Mouse (Mus musculus): ENCODE data around the gene Ttc28.

The Ttc28 gene

DNA sequence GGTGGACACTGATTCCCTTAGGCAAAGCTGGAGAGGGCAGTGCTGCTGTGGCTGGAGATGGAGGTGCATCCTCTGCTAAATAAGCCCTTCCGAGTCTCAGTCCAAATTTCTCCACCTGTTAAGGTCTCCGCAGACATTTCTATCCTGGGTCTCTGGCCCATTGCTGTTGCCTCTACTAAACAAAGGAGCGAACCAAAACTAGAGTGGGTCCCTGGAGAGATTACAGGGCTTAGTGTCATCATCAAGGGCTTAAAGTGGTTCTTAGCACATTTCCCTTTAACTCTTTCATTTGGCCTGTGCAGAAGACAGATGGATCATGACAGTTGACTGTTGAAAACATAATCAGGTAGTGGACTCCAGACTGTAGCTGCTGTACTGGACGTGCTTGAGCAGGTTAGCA lies 9.0 kb downstream of the Ttc28 start:
- no peak for DNase-seq (ENCODE audit: low spot score in 2 of 2)

- DNase-seq (ENCODE audit: low spot score in 2 of 2), result no peak
These were observed 10.3 kb downstream of the Ttc28 start for GRCm38 (mm10) chr5:110889945-110890344.

DNA sequence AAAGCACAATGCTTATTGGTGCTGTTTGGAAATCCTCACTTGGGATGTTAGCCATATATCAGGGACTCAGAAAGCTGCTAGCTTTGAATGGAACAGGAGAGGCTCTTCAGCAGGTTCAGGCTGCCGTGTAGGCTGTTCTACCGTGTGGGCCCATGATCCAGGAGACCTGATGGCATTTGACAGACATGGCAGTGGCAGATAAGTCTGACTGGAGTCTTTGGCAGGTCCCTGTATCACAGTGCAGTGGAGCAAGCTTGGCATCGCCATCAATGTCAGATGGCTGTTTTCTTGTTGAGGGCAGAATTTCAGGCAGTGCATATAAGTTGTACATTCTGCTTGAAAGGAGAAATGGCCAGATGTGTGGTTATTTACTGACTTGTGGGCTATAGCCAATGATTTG lies 11.0 kb downstream of the Ttc28 start:
- no peak for DNase-seq (ENCODE audit: low spot score in 2 of 2)

GRCm38 (mm10) chr5:110897114-110897788 lies 17.6 kb downstream of the Ttc28 start:
- DNase-seq (ENCODE audit: low spot score in 2 of 2), result no peak

DNA sequence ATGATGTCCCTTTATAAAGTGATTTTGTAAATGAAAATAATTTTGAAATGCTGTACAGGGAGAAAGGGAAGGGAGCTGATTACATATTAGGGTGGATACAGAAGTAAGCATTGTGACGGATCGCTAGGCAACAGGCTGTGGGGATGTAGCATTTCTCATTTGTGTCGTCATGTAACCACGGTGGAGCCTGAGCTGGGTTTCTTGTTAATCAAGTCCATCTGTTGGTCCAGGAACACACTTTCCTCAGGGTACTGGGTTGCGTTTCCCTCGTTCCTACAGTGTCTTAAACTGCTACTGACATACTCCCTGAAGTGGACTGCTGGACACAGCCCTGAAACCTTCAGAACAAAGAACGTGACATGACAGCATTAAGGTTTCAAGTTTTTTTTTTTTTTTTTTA lies 18.6 kb downstream of the Ttc28 start:
- no peak for DNase-seq (ENCODE audit: low spot score in 2 of 2)

DNA sequence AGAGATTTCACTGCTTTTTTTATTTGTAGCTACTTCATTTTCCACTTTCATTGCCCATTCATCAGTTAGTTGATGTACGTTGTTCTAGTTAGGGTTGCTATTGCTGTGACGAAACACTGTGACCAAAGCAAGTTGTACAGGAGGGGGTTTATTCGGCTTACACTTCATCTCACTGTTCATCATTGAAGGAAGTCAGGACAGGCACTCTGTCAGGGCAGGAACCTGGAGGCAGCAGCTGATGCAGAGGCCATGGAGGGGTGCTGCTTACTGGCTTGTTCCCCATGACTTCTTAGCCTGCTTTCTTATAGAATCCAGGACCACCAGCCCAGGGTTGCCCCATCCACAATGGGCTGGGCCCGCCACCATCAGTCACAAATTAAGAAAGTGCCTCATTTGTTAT lies 19.2 kb downstream of the Ttc28 start:
- no peak for DNase-seq (ENCODE audit: low spot score in 2 of 2)

DNA sequence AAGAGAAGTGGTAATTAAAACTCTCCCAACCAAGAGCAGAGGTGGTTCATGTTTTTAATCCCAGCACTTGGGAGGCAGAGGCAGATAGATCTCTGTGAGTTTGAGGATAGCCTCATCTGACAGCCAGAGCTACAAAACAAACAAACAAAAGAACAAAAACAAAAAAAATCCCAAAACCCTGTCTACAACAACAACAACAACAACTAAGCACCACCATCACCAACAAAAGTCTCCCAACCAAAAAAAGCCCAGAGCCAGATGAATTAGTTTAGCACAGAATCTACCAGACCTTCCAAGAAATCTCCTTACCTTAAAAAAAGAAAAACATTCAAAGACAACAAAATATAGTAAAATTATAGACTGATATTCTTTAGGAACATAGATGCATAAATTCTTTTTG lies 20.7 kb downstream of the Ttc28 start:
- no peak for DNase-seq (ENCODE audit: low spot score in 2 of 2)

DNA sequence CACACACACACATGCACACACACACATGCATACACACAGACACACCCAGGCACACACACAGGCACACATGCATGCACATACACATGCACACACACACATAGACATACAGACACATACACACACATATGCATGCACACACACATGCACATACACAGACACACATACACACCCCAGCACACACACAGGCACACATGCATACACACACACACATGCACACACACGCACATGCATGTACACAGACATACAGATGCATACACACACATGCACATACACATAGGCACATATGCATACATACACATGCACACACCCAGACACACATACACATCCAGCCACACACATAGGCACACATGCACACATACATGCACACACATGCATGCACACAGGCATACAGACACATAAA lies 27.1 kb downstream of the Ttc28 start:
- DNase-seq (ENCODE audit: low spot score in 2 of 2), result no peak

DNA sequence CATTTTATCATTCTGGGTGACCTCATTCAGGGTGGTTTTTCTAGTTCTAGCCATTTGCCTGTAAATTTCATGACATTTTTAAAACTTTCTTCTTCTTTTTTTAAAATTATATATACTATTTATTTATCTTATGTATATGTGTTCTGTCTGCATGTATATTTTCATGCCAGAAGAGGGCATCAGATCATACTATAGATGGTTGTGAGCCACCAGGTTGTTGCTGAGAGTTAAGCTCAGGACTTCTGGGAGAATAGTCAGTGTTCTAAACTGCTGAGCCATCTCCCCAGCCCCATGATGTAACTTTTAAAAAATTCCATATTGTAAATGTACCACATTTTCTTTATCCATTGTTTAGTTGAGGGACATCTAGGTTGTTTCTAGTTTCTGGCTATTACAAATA lies 29.3 kb downstream of the Ttc28 start:
- DNase-seq (ENCODE audit: low spot score in 2 of 2), result no peak

DNA sequence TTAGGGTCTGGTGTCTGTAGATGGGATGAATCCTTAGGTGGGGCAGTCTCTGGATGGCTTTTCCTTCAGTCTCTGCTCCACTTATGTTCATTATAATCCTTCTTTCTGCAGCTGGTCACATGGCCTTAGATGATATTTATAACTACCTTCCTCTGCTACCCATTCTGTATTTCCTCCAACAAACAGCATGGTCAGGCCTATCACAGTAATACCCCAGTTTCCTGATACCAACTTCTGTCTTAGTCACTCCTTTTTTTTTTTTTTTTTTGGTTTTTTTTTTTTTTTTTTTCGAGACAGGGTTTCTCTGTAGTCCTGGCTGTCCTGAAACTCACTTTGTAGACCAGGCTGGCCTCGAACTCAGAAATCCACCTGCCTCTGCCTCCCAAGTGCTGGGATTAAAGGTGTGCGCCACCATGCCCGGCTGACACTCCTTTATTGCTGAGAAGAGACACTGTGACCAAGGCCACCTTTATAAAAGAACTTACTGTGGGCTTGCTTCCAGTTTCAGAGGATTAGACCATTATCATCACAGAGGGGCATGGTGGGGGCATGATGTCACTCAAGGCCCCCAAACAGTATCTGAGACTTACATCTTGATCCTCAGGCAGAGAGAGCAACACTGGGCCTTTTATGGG lies 30.5 kb downstream of the Ttc28 start:
- DNase-seq (ENCODE audit: low spot score in 2 of 2), result no peak

DNA sequence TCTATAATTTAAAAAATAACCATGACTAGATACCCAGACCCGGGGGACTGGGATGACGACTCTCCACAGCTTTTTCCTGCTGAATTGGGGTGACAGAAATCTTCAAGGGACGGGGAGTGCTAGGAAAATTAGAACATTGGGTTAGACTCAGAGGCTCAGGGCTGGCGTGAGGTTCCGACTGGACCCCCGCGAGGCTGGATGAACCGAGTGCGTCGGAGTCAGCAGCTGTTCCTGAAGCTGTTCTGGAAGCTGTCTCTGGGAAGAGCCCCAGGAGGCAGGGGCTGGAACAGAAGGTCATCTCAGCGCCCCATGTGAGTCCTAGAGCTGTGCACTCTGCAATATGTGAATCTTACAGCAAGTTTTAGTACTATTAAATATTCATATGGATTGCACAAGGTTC lies 35.3 kb downstream of the Ttc28 start:
- DNase-seq (ENCODE audit: low spot score in 2 of 2), result no peak

GRCm38 (mm10) chr5:110916241-110916640 lies 36.6 kb downstream of the Ttc28 start:
- DNase-seq (ENCODE audit: low spot score in 2 of 2), result no peak

DNA sequence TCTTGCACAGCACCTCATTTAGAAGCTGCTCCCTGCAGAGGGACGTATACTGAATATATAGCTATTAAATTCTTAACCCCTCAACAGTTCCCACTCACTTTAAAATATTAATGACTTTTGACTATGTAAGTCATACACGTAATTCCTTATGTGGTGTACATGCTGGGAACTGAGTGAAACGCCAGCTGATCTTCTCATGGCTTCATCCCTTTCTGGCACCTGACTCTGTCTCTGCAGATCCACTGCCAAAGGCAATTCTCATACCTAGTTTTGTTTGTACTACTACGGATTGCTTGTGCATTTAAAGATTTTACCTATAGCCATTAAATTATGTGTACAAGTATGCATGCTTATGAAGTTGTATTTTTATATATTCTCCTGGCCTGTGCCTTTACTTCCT lies 39.9 kb downstream of the Ttc28 start:
- no peak for DNase-seq (ENCODE audit: low spot score in 2 of 2)

DNA sequence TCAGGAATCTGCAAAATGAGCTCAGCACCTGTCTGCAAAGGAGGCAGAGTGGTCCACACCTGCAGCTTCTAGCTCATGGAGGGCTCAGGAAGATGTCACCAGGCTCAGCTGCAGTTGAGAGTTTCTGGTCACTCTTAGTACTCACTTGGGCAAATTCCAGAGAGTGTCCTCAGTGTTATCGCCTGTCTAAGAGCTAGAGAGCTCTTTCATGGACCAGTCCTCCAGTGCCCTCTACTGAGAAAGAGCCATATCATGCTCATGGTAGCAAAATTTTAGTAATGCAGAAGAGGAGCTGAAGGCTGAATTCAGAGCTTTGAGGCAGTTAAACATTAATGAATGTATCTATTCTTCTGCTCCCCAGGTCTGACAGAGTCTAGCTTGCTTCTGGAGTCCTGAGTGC lies 43.7 kb downstream of the Ttc28 start:
- DNase-seq (ENCODE audit: low spot score in 2 of 2), result peak in 1 of 2 experiments; percentile 14

- no peak for DNase-seq (ENCODE audit: low spot score in 2 of 2)
These were observed 45.0 kb downstream of the Ttc28 start for GRCm38 (mm10) chr5:110924636-110925035.

DNA sequence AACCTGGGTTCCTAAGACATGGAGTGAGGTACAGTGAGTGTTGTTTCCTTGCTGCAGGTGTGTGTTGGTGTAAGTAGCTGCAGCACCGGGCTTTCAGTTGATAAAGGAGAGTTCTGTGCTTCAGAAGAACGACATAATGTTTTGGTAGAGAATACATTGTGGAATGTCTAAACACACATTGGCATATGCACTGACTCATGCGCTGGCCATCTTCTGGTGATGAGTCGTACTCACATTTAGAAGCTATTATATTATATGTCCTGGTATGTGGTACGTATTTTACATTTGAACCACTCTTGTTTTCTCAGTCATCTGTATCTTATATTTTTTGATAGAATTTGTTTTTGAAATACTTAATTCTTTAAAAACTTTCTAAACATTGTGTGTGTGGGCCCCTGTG lies 46.2 kb downstream of the Ttc28 start:
- no peak for DNase-seq (ENCODE audit: low spot score in 2 of 2)

- no peak for DNase-seq (ENCODE audit: low spot score in 2 of 2)
These were observed 48.7 kb downstream of the Ttc28 start for GRCm38 (mm10) chr5:110928289-110928688.

- DNase-seq (ENCODE audit: low spot score in 2 of 2), result no peak
These were observed 49.7 kb downstream of the Ttc28 start for GRCm38 (mm10) chr5:110929306-110929705.

DNA sequence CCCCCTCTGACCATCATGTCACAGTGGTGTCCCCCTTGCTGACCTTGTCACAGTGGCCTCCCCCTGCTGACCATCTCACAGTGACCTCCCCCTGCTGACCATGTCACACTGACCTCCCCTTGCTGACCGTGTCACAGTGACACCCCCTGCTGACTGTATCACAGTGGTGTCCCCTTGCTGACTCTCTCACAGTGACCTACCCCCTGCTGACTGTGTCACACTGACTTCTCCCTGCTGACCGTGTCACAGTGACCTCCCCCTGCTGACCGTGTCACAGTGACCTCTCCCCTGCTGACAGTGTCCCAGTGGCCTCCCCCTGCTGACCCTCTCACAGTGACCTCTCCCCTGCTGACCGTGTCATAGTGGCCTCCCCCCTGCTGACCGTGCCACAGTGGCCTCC lies 57.0 kb downstream of the Ttc28 start:
- no peak for DNase-seq (ENCODE audit: low spot score in 2 of 2)

- DNase-seq (ENCODE audit: low spot score in 2 of 2), result no peak
These were observed 64.7 kb downstream of the Ttc28 start for GRCm38 (mm10) chr5:110944326-110944725.

GRCm38 (mm10) chr5:110948476-110949399 lies 69.1 kb downstream of the Ttc28 start:
- DNase-seq (ENCODE audit: low spot score in 2 of 2), result no peak

DNA sequence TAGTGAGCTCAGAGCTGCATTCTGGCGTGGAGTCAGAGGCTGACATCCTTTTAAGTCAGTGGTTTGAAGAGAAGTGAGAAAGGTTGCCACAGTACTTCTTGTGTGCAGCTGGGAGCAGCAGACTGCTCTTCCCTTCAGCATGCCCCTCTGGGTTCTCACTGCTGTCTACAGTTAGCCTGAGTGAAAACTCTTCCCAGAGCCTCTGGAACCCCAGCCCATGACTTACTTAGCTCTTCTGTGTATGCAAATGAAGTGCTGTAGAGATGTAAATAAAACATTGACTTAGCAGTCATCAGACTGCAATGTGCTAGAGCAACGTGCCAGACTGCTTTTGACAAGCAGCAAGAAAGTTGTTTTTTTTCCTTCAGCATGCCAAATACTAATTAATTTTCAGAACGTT lies 70.2 kb downstream of the Ttc28 start:
- DNase-seq (ENCODE audit: low spot score in 2 of 2), result no peak

DNA sequence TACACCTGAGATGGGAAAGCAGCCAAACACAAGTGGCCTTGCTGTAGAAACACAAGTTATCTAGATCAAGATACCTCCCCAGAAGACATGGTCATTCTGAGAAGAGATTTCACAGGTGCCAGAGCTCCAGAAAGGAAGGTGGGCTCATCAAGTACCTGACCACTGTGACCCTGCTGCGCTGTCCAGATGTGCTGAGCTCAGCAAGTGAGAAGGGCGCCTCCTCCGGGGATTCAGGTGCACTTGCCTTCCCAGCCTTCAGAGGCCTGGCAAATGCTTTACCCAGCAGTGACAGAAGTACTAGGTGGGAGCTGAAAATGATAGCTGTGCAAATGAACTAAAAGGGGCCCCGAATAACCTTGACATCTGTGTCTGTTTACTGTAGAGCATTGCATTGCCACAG lies 78.6 kb downstream of the Ttc28 start:
- DNase-seq (ENCODE audit: low spot score in 2 of 2), result no peak
